Mouse (Mus musculus) left cerebral cortex, adult 9 months (tissue): ENCODE data around the gene Arid5b.

Source experiments
- DNase-seq, 2 experiments: peaks; one replicate each; pipeline ENCODE4 v3.0.0; 2022; ENCODE audit warnings: low spot score in 2 of 2

The Arid5b gene

GRCm38 (mm10) chr10:68164723-68165706, 113.5 kb downstream of the Arid5b start:
- peak in 1 of 2 experiments; percentile 54 for DNase-seq

GRCm38 (mm10) chr10:68164137-68164536, 114.4 kb downstream of the Arid5b start:
- no peak for DNase-seq

- no peak for DNase-seq
Measured at GRCm38 (mm10) chr10:68159759-68160158, 118.8 kb downstream of the Arid5b start.

GRCm38 (mm10) chr10:68158555-68158954, 120.0 kb downstream of the Arid5b start:
- no peak for DNase-seq

GRCm38 (mm10) chr10:68157511-68157910, 121.0 kb downstream of the Arid5b start:
- no peak for DNase-seq

GRCm38 (mm10) chr10:68156646-68157245, 121.8 kb downstream of the Arid5b start:
- DNase-seq, result no peak

GRCm38 (mm10) chr10:68156159-68156558, 122.4 kb downstream of the Arid5b start:
- no peak for DNase-seq

GRCm38 (mm10) chr10:68155431-68156119, 123.0 kb downstream of the Arid5b start:
- no peak for DNase-seq

GRCm38 (mm10) chr10:68154046-68154765, 124.3 kb downstream of the Arid5b start:
- DNase-seq, result no peak

GRCm38 (mm10) chr10:68153344-68154045, 125.0 kb downstream of the Arid5b start:
- DNase-seq, result no peak

- DNase-seq, result no peak
Measured at GRCm38 (mm10) chr10:68148495-68148894, 130.0 kb downstream of the Arid5b start.

- DNase-seq, result no peak
Measured at GRCm38 (mm10) chr10:68147730-68148129, 130.8 kb downstream of the Arid5b start.

GRCm38 (mm10) chr10:68146842-68147241, 131.7 kb downstream of the Arid5b start:
- peak in 1 of 2 experiments; percentile 79 for DNase-seq

- DNase-seq, result no peak
Measured at GRCm38 (mm10) chr10:68145286-68145950, 133.1 kb downstream of the Arid5b start.

- no peak for DNase-seq
Measured at GRCm38 (mm10) chr10:68142501-68142900, 136.0 kb downstream of the Arid5b start.

GRCm38 (mm10) chr10:68141567-68141966, 137.0 kb downstream of the Arid5b start:
- DNase-seq, result no peak

- no peak for DNase-seq
Measured at GRCm38 (mm10) chr10:68140871-68141270, 137.7 kb downstream of the Arid5b start.

GRCm38 (mm10) chr10:68140306-68140705, 138.2 kb downstream of the Arid5b start:
- DNase-seq, result no peak

- no peak for DNase-seq
Measured at GRCm38 (mm10) chr10:68138123-68138522, 140.4 kb downstream of the Arid5b start.

GRCm38 (mm10) chr10:68137151-68137833, 141.2 kb downstream of the Arid5b start:
- no peak for DNase-seq
